Mouse (Mus musculus) spleen, postnatal 36 days (tissue): ENCODE data around the gene Rps23.

Experiments
- DNase-seq, 2 experiments: peaks; one replicate each; pipeline ENCODE4 v3.0.0; 2022; ENCODE audit warnings: low spot score in 2 of 2, mixed read lengths in 1 of 2

Rps23 gene

DNA sequence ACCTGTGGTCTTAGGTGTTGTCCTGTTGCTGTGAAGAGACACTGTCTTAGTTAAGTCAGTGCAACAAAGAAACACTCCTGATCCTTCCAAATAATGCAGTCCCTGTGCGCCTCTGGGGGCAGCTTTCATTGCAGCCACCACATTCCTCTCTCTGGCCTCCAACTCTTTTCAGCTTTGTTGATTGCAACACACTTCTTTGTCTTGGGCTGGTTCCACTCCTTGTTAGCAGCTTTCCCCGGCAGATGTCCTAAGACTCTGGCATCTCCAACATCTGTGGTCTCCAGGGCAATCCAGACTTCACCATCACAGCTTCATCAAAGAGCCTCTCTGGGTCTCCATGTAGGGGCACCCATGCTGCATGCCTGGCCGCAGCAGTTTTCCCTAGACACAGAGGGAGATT, 10.5 kb downstream of the Rps23 start:
- DNase-seq, result no peak

DNA sequence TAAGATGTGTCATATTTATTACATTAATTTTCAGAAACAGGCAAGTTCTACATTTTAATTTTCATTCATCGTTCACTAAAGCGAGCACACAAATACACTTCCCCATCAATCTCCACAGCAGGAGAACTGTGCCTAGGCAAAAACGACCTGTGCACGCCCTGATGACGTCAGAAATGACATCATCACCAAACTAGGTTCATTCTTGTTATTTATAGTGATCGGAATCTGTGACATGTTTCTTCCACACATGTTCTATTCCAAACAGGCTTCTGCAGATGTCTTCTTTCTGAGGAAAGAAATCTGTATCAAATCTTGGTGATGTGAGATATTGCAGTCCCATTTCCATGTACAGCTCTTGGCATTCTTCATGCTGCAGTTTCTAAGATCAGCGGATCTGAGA, 13.1 kb downstream of the Rps23 start:
- DNase-seq, result no peak

DNA sequence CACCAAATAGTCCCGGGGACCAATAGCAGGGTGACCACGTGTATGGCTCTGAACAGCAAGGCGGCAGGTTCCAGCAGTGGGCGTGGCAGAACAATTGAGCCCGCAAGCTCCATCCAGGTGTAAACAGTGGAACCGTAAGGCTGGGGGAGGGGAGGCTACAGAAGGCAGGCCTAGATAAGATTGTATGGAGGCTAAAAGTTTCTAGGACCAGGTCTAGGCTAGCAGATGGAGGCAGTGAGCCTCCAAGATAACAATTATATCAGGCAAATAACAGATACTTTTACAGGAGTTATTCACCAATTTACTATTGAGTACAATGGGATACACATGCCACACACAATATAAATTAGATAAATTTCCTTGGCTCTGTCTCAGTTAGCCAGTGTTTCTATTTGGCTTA, 16.4 kb downstream of the Rps23 start:
- DNase-seq, result peak; percentile 13 to 36

DNA sequence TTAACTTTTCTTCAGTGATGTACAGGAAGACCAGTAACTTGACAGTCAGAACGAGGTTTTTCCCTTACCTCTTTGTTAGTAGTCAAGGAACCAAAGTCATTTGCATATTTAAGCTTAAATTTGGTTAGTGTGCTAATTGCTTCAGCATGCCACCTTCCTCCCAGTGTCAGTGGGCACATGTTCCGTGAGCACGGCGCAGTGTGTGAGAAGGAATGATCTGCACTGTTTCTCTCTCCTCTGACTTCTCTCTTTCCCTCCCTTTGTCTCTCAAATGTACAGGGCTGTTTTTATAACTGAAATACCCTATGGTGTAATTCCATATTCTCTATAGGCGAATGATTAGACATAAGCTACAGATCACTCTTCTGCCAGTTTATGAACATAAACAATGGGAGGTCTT, 16.8 kb downstream of the Rps23 start:
- DNase-seq, result no peak

DNA sequence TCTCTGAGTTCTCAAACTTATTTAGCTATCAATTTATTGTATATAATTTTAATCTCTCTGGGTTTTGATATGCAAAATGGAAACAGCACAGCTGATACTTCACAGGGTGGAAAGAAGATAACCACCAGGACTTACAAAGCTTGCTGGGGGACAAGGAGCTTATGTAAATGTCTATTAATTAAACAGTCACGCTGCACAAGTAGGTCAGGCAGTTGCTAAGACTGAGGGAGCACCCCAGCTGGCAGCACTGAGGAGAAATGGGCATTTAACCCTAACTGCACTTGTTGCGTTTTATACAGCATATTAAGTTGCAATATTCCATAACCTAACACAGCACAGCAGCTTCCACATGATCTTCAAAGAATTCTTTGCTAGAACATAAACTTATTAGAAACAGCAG, 36.1 kb downstream of the Rps23 start:
- no peak for DNase-seq

DNA sequence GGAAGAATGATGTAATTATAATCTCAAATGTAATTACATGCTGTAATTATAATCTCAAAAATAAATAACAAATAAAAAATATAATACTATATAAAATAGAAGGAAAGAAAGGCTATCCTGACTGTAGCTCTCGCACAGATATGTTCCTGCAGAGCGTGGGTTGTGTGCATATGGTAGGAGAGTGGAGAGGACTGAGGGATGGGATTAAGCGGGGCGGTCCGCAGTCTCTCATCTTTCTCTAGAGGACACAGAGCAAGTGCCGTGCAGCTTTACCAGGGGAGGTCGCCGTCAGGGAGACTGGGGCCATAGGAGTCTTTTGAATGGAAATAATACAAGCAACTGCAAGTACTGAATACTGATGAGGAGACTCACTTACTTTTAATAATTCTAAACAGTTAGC, 37.8 kb downstream of the Rps23 start:
- no peak for DNase-seq

DNA sequence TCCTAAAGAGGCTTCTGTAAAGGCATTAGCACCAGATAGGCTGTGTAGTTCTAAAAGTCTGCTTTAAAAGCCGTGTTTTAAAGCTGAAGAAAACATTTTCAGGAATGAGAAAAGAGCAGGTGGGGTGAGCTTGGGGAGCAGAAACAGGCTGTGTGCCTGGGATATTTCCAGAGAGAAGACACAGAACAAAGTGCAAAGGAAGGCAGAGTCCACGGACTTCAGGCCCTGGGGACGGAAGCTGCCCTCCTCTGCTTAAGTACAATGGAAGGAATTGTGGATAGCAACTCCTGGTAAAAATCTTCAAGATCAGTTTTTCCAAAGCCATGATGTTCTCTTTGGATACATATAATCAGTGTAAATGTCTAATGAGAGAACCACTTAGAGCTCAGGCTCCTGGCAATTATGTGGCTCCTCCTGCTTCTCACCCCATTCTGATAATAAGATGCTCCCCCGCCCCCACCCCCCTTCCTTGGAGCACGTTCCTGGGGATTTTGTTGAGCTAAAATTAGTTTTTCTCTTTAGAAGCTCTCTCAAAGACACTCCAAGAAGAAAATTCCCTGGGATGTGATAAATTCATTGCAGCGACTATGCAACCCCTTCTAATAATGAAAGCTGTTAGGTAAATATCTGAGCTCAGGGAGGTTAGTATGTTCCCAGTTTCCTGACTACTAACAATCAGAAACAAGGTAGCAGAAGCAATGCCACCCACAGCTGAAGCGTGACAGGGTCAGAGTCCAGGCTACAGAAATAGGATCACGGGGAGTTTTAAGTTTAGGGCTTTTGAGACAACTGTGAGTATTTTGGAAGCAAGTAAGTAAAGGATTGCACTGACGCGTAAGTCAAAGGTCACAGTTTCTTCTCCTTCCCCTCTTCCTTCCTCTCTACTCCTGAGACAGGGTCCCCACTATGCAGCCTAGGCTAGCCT, 40.3 kb downstream of the Rps23 start:
- DNase-seq, result no peak

DNA sequence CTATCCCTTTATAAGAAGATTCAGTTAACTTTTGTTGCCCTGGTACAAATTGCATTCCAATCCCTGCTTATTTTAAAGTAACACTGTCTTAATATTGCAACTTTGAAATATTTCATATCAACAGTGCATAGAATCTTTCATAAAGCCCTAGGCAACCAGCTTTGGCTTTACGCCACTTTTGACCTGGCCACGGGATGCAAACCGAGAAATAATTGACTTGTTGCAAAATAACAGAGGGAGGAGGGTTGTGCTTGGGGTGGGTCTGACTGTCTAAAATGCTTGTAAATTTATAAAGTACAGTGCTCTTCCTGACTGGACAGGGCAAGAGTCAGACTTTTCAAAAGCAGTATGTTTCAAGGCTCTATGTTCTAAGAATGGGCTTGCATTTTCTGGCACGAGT, 41.8 kb downstream of the Rps23 start:
- DNase-seq, result no peak

DNA sequence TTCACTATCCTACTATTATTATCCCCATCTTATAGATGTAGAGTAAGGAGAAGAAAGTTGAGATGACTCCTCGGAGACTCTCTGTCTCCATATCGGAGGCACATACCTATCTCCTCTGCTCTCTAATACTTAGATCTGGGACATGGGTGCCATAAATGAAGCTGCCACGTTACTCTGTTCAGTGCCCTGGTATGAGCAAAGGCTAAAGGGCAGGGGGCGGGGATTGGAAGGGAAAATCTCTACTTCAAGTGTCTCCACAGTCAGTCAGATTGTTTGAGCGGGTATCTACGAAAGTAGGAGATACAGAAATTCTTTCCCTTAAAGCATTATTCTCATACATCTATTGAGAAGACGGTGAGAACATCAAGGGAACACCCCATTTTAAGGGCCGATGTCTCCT, 43.2 kb downstream of the Rps23 start:
- DNase-seq, result no peak

DNA sequence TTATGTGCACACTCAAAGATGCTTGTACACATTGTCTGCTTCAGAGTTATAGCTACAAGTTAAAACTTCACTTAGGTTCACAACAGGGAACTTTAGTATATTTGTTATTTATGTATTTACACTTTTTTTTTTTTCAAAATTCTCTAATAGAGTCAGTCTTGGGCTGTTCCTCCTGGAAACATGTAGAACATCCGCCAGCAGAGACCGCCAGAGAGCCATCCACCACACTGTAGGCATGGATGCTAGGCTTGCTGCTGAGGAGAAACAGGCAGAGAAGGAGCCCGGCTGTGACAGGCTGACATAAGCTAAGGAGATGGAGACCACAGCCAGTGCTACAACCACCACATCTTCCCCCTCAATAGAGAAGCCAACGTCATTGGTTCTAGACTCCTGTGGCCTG, 44.7 kb downstream of the Rps23 start:
- peak; percentile 36 to 52 for DNase-seq

DNA sequence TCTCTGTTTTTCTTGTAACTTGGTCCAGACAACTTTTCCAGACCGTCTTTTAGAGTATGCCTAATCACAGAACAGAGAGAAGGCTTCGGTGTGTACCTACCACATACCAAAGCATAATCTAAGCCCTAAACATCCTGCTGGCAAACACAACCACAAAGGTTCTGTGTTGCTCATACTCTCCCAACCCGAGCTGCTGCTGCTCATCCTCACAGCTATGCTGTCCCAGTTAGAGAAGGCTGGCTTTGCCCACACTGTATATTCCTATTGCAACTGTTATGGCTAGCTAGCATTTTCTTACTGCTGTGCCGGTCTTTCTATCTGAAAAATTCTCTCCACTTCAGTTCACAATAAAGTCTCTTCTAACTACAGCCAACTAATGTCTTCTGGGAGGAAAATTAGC, 46.2 kb downstream of the Rps23 start:
- no peak for DNase-seq

DNA sequence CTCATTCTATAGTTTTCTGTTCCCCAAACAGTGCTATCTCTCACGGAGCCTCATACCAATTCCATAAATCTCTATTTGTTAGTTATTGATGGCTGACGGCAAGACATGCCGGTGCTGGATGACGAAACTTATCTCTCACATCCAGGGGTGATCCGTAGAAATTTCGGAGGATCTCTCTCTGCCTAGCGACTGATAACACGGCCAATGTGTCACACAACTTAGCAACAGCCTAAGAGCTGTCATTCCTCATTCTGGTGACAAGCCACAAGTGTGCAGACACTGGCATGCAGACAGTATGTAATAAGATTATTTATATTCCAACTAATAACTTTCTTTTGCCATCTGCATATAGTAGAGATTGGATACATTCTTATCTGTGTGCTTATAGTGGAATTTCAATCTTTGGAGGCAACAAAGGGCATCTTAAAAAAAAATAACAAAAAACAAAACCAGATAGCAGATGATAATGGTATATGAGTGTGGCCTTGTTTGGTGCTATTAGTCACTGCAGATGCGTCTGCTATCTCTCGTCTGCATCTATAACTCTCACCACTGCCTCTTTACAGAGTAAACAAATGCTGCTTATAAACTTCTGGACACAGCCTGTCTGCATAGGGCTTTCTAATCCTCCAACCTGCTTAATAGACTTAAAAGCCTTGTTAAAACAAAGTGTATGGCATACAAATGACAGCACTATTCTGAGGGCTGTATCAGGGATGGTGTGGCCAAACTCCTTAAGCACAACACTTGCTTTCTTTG, 47.7 kb downstream of the Rps23 start:
- no peak for DNase-seq

DNA sequence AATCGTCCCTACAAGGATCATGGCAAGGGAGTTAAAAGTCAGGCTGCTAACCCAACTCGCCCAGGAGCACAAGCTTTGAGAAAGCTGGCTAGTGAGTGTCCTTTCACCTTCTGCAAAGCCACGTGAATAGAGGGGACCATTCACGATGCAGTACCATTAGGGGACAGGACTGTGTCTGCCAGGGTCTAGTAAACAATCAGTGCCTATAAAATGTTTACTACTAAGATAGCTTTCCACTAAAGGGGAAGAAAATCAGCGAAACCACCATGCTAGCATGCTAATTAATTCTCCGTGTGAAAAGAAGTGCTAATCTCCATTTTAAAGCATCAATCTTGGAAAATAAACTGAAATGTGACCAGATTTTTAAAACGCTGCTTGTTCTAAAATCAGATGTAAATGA, 50.7 kb downstream of the Rps23 start:
- no peak for DNase-seq
